Mouse (Mus musculus) embryonic facial prominence, embryonic 12.5 days (tissue): ENCODE data around the gene Loxl1. TPM values are rescaled to one million over a fixed set of nuclear protein-coding genes. Genes with fewer than 3 reads are reported as not detected.
"Not testable (repeated sequence)": the region's sequence is repeated elsewhere in the genome, so short reads cannot be mapped to it uniquely, and the experiment has no call there.

ENCODE experiments used
- ATAC-seq: fragments of 200-750 bp; cut with Nextera tagmentation; 2 replicates; pipeline ENCODE4 v1.8.0; 2017; ENCODE audit not compliant: insufficient number of reproducible peaks, insufficient read depth, low FRiP score, low TSS enrichment
- H3K27ac ChIP-seq: fragments of 300-500 bp; sonication (generic); 2 replicates; pipeline ENCODE4 v1.5.1; 2016; ENCODE audit warnings: mild to moderate bottlenecking
- H3K27me3 ChIP-seq: fragments of 300-500 bp; sonication (generic); 2 replicates; pipeline ENCODE4 v1.6.1; 2016; ENCODE audit warnings: mild to moderate bottlenecking, moderate library complexity
- H3K36me3 ChIP-seq: fragments of 300-500 bp; sonication (generic); 2 replicates; pipeline ENCODE4 v1.6.1; 2016; ENCODE audit warnings: mild to moderate bottlenecking
- H3K4me1 ChIP-seq: fragments of 300-500 bp; sonication (generic); 2 replicates; pipeline ENCODE4 v1.6.1; 2016
- H3K4me2 ChIP-seq: fragments of 300-500 bp; sonication (generic); replicated peaks from 2 replicates; pipeline ENCODE4 v1.6.1; 2016; ENCODE audit warnings: mild to moderate bottlenecking, moderate library complexity
- H3K4me3 ChIP-seq: fragments of 300-500 bp; sonication (generic); 2 replicates; pipeline ENCODE4 v1.5.1; 2016; ENCODE audit warnings: mild to moderate bottlenecking
- H3K9ac ChIP-seq: fragments of 300-500 bp; sonication (generic); 2 replicates; pipeline ENCODE4 v1.6.1; 2016; ENCODE audit warnings: mild to moderate bottlenecking, moderate library complexity
- H3K9me3 ChIP-seq: fragments of 300-500 bp; sonication (generic); 2 replicates; pipeline ENCODE4 v1.6.1; 2016; ENCODE audit warnings: mild to moderate bottlenecking, moderate library complexity
- WGBS: fragments of 180-500 bp; shearing (Covaris S2); methylation state at CpG from one replicate; pipeline ENCODE4 v1.1.7; 2016; 5-methylcytosine and 5-hydroxymethylcytosine counted together
- polyA plus RNA-seq: library from polyadenylated mRNA; unstranded; fragments of >200 nt; fragmentation: Nextera tagmentation; extraction: Ambion mirVana; gene quantifications from 2 replicates; pipeline ENCODE4 v1.2.1, GENCODE M21; 2016

The Loxl1 gene
- polyA plus RNA-seq, 1 experiment from 2014 or later = 29.3 TPM

DNA sequence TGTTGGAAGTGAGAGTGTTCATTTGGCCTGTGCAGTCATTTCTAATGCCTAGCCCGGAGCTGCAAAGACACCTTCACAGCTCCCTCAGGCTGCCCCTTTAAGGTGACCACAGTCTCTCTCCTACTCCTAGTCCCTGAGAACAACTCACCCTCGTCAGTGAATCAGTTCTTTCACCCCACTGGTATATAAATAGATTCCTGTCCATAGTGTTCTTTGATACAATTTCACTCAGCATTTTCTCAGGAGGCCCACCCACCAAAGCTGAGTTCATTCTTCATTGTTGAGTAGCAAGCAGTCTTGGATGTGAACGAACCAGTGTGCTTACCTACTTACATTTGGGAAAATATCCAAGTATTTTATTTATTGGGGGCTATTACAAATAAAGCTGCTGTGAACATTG is 38.4 kb downstream of the Loxl1 start:
- peak overlapping the region; percentile 88; the same call in 1 of the 2 replicates for H3K27ac ChIP-seq
- no peak overlapping the region for H3K4me2 ChIP-seq

DNA sequence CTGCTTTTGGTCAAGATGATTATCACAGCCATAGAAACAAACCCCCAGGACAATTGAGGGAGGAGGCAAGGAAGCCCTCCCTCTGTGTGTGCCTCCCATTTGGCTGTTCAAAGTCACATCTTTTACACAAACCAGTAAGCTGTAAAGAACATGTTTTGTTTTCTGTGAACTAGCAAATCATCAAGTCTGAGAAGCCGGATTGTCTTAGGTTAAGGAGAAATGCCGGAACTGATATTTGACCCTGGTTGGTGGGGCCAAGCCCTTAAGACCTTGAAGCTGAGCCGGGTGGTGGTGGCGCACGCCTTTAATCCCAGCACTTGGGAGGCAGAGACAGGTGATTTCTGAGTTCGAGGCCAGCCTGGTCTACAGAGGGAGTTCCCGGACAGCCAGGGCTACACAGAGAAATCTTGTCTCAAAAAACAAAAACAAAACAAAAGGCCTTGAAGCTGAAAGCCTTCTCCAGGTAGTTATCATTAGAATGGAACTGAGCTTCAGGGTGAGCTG is 38.8 kb downstream of the Loxl1 start:
- 69% methylated on average over 7 of the region's 7 CpGs for WGBS
- H3K9me3 ChIP-seq = no peaks in the 10 kb centered on the region
- no peak overlapping the region for H3K4me3 ChIP-seq
- no peak overlapping the region for H3K9ac ChIP-seq
- peak overlapping the region; percentile 88; the same call in 1 of the 2 replicates for H3K27ac ChIP-seq
- peaks cover 20% of the 10 kb centered on the region for H3K4me1 ChIP-seq
- H3K36me3 ChIP-seq = no peaks in the 10 kb centered on the region
- no peaks in the 10 kb centered on the region for H3K27me3 ChIP-seq
- H3K4me2 ChIP-seq = no peak overlapping the region
- ATAC-seq = no peak

More for the DNA sequence above, 38.4 kb downstream of the Loxl1 start:
- 42% methylated on average over 3 of the region's 3 CpGs for WGBS
- H3K36me3 ChIP-seq = no peaks in the 10 kb centered on the region
- peaks cover 20% of the 10 kb centered on the region for H3K4me1 ChIP-seq
- ATAC-seq = no peak
- H3K4me3 ChIP-seq = no peak overlapping the region
- no peaks in the 10 kb centered on the region for H3K27me3 ChIP-seq
- H3K9me3 ChIP-seq = no peaks in the 10 kb centered on the region
- no peak overlapping the region for H3K9ac ChIP-seq

DNA sequence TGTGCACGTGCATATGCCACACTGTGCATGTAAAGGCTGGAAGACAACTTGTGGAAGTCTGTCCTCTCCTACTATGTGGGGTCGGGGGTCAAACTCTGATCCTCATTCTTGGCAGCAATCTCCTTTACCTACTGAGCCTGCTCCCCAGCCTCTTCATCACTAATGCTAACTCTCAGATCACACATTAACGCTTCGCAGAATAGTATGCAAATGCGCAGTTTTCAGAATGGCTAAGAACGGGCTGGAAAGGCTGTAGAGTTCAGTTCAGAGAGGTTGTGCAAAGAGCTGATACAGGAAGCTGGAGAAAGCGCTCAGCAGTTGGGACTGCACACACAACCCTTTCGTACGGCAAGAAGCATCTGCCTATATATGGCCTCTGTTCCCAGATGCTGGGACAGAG is 40.1 kb downstream of the Loxl1 start:
- H3K9ac ChIP-seq = no peak overlapping the region
- no peak overlapping the region for H3K4me3 ChIP-seq
- 73% methylated on average over 9 of the region's 9 CpGs for WGBS
- no peaks in the 10 kb centered on the region for H3K27me3 ChIP-seq
- ATAC-seq = no peak
- peaks cover 20% of the 10 kb centered on the region for H3K4me1 ChIP-seq
- no peak overlapping the region for H3K27ac ChIP-seq
- H3K9me3 ChIP-seq = no peaks in the 10 kb centered on the region
- H3K4me2 ChIP-seq = no peak overlapping the region
- H3K36me3 ChIP-seq = no peaks in the 10 kb centered on the region

DNA sequence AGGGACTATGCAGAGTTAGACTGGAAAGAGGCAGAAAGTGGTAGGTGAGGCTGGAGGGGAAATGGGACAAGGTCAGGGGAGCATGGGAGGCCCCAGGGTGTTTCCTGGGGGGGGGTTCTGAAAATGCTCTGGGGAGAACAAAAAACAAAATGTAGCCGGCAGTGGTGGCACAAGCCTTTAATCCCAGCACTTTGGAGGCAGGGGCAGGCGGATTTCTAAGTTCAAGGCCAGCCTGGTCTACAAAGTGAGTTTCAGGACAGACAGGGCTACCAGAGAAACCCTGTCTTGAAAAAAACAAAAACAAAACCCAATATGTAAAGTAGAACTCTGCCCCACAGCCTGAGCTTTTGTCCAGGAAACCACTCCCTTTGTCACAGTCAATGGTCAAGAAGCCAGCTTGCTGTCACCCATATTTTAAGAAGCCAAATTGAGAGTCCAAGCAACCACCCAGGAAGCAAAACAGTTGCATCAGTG is 40.9 kb downstream of the Loxl1 start:
- Histone ChIP-seq H3K4me3 (no peak overlapping the region), H3K9me3 (no peaks in the 10 kb centered on the region), H3K9ac (no peak overlapping the region), H3K36me3 (no peaks in the 10 kb centered on the region), H3K27me3 (no peaks in the 10 kb centered on the region), H3K27ac (no peak overlapping the region), H3K4me2 (no peak overlapping the region), H3K4me1 (peaks cover 20% of the 10 kb centered on the region)
- WGBS = 54% methylated on average over 2 of the region's 2 CpGs
- ATAC-seq = no peak

DNA sequence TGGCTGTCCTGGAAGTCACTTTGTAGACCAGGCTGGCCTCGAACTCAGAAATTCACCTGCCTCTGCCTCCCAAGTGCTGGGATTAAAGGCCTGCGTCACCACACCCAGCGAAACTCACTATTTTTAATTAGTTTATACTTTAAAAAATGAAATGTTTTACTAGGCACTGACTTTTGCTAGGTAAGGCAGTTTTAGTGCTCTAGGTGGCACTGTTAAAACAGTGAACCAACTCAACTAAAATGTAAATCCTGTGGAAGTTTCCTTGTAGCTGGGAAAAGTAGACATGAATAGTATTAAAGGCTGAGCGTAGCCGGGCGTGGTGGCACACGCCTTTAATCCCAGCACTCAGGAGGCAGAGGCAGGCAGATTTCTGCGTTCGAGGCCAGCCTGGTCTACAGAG is 41.4 kb downstream of the Loxl1 start:
- H3K27ac ChIP-seq, ATAC-seq: not testable (repeated sequence)
- WGBS = 92% methylated on average over 9 of the region's 9 CpGs

DNA sequence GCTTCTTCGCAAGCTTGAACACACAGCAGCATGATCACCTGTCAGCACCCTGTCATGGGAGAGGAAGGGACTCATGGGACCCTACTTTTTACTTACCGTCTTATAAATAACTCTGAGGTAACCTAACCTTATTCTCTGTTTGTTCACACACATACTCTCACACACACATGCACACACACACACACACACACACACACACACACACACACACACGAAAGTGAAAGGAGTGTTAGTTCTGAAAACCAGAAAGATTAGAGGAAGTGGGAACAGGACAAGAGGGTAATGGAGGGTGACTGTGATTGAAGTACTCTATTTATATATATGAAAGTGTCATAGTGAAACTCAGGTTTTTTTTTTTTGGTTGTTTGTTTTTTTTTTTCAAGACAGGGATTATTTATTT is 41.9 kb downstream of the Loxl1 start:
- H3K4me3 ChIP-seq = no peak overlapping the region

More for the DNA sequence above, 41.4 kb downstream of the Loxl1 start:
- not testable (repeated sequence) for H3K9me3 ChIP-seq, H3K4me2 ChIP-seq, H3K36me3 ChIP-seq, H3K4me3 ChIP-seq, H3K27me3 ChIP-seq, H3K9ac ChIP-seq
- peaks cover 25% of the 10 kb centered on the region for H3K4me1 ChIP-seq

DNA sequence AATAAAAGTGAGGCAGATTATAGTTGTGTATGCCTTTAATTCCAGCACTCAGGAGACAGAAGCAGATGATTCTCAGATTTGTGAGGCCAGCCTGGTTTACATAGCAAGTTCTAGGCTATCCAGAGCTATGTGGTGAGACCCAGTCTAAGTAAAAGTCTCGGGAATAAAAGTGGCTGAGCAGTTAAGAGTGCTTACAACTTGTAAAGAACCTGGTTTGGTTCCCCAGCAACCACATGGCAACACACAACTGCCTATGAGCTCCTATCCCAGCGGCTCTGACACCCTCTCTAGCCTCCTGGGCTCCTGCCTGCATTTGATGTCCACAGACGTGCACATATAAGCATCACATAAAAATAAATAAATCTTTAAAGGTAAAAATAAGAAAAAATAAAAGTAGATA is 42.9 kb downstream of the Loxl1 start:
- Histone ChIP-seq H3K27ac (no peak overlapping the region), H3K4me2 (no peak overlapping the region), H3K9ac (no peak overlapping the region), H3K4me1 (peaks cover 23% of the 10 kb centered on the region), H3K9me3 (no peaks in the 10 kb centered on the region), H3K27me3 (no peaks in the 10 kb centered on the region), H3K36me3 (no peaks in the 10 kb centered on the region), H3K4me3 (no peak overlapping the region)
- 65% methylated on average over 3 of the region's 3 CpGs for WGBS
- no peak for ATAC-seq

More for the DNA sequence above, 41.9 kb downstream of the Loxl1 start:
- Histone ChIP-seq H3K4me1 (peaks cover 29% of the 10 kb centered on the region), H3K9ac (no peak overlapping the region), H3K9me3 (no peaks in the 10 kb centered on the region), H3K36me3 (no peaks in the 10 kb centered on the region), H3K27ac (no peak overlapping the region), H3K27me3 (no peaks in the 10 kb centered on the region), H3K4me2 (no peak overlapping the region)
- ATAC-seq = no peak
- WGBS = 88% methylated on average over 3 of the region's 3 CpGs

DNA sequence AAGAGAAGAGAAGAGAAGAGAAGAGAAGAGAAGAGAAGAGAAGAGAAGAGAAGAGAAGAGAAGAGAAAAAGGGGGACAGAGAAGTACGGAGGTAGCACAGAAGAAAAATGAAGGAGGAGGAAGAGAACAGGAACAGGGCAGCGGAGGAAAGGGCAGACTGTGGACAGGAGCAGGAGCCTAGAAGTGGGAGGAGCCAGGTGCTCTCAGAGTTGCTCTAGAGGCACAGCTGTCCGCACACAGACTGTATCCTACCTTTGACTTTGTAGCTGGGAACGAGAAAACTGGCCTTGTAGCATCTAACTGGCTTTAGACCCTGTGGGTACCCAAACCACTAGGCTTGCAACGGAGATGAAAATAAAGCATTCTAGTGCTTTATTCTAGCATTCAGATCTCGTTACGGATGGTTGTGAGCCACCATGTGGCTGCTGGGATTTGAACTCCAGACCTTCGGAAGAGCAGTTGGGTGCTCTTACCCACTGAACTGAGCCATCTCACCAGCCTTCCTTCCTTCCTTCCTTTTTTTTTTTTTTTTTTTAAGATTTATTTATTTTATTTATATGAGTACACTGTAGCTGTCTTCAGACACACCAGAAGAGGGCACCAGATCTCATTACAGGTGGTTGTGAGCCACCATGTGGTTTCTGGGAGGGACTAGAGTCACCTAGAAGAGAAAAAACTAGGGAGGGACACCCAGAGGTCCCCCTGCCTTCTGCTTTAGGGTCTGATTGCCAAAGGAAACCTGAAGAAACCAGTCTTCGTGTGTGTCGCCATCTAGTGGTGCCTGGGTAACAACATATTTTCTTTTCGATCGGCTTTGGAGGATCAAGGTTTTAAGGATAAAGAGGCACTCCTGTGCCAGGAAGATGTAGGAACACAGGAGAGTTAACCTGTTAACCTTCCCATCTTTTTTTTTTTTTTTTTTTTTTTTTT is 44.3 kb downstream of the Loxl1 start:
- Histone ChIP-seq H3K9ac (no peak overlapping the region), H3K4me1 (peaks cover 12% of the 10 kb centered on the region), H3K4me2 (no peak overlapping the region), H3K27ac (no peak overlapping the region), H3K4me3 (no peak overlapping the region), H3K36me3 (no peaks in the 10 kb centered on the region), H3K27me3 (no peaks in the 10 kb centered on the region), H3K9me3 (no peaks in the 10 kb centered on the region)
- ATAC-seq = no peak
- WGBS = 54% methylated on average over 12 of the region's 12 CpGs

DNA sequence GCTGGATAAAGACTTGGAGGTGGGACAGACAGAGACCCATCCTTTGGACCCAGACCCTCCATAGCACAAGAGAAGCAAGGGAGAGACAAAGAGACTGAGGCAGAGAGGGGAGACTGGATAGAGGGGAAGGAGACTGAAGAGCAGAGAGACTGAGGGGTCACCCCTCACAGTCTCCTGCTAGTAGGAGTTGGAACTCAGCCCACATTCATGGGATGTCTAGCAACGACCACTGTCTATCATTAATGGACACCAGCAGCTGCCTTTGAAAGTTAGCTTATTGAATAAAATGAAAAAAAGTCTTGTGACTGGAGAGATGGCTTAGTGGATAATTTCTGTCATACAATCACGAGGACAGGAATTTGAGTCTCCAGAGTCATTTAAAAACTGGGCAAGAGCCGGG is 45.9 kb downstream of the Loxl1 start:
- no peak for ATAC-seq
- H3K9ac ChIP-seq = no peak overlapping the region; the same call in 1 of the 2 replicates
- no peak overlapping the region for H3K4me3 ChIP-seq
- H3K27me3 ChIP-seq = no peaks in the 10 kb centered on the region
- H3K4me2 ChIP-seq = no peak overlapping the region
- H3K27ac ChIP-seq = peak overlapping the region; percentile 72
- H3K4me1 ChIP-seq = peaks cover 12% of the 10 kb centered on the region
- peaks cover 7% of the 10 kb centered on the region; the same call in 1 of the 2 replicates for H3K36me3 ChIP-seq
- H3K9me3 ChIP-seq = no peaks in the 10 kb centered on the region
- 74% methylated on average over 3 of the region's 3 CpGs for WGBS

DNA sequence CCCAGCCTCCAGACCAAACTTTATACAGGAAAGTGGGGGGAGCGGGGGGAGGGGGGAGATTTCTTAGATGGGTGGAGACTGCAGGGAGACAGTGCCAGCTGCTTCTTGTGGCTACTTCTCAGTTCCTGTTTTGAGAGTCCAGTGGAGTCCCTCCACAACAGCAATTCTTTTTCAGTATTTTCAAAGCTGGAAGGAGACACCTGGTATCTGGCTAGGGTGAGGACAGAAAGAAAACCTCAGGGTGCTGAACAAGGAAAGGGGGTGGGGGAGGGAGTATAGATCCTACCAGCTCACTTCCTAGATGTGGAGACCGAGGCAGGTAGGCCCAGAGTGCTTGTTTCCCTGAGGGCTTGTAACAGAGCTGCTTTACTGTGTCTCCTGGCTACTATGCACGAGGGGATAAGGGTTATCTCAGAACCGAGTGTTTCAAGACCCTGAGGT is 46.4 kb downstream of the Loxl1 start:
- Histone ChIP-seq H3K9ac (no peak overlapping the region; the same call in 1 of the 2 replicates), H3K4me3 (no peak overlapping the region), H3K4me1 (peaks cover 12% of the 10 kb centered on the region), H3K4me2 (no peak overlapping the region), H3K36me3 (peaks cover 12% of the 10 kb centered on the region), H3K27me3 (no peaks in the 10 kb centered on the region), H3K9me3 (no peaks in the 10 kb centered on the region), H3K27ac (peak overlapping the region; percentile 72)
- no peak for ATAC-seq
- WGBS = 32% methylated on average over 4 of the region's 4 CpGs

DNA sequence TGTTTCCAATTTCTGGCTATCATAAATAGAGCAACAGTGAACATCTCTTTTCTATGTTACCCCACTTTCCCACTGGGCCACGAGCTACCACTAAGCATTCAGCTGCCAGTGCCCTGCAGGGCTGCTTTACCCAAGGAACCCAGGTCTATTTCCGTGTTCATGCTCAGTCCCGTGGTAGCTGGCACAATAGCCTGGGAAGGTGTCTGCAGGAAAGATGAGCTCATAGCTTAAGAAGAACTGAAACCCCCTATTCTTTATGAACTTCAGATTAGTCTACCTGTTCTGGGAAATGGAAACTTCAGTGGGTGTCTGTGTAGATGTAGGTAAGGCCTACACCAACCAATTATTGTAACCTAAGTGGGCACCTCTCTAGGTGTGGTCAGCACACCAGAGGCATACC is 47.6 kb downstream of the Loxl1 start:
- Histone ChIP-seq H3K9me3 (no peaks in the 10 kb centered on the region), H3K9ac (no peak overlapping the region), H3K4me3 (no peak overlapping the region), H3K27ac (no peak overlapping the region), H3K4me1 (peaks cover 12% of the 10 kb centered on the region), H3K27me3 (no peaks in the 10 kb centered on the region), H3K36me3 (peaks cover 21% of the 10 kb centered on the region), H3K4me2 (no peak overlapping the region)
- WGBS = 78% methylated on average over 3 of the region's 3 CpGs
- no peak for ATAC-seq

DNA sequence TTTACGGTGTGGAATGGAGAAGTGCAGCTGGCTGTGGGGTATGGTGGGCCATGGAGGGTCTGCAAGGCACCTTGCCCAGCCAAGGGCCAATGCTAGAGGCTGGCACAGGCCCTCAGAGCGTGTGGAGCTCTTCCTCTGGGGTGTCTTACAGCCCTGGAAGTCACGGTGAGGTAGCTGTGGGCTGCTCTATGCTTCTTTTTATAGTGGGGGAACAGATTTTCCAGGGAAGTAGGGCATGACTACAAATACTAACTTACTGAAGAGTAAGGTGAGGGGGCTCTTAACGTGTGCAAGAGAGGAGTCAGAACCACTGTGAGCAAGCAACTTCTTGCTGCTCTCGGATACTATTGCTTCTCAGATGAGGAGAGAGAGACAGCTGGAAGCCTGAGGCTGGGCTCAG is 50.5 kb downstream of the Loxl1 start:
- no peak for ATAC-seq
- H3K27me3 ChIP-seq = no peaks in the 10 kb centered on the region
- H3K4me3 ChIP-seq = no peak overlapping the region
- H3K4me2 ChIP-seq = no peak overlapping the region
- H3K27ac ChIP-seq = no peak overlapping the region
- H3K36me3 ChIP-seq = peaks cover 45% of the 10 kb centered on the region
- 92% methylated on average over 5 of the region's 5 CpGs for WGBS
- no peaks in the 10 kb centered on the region for H3K9me3 ChIP-seq
- H3K4me1 ChIP-seq = peaks cover 12% of the 10 kb centered on the region
- H3K9ac ChIP-seq = no peak overlapping the region
